Mouse (Mus musculus): Measurements from ENCODE around the gene Grcc10.

Grcc10 gene

DNA sequence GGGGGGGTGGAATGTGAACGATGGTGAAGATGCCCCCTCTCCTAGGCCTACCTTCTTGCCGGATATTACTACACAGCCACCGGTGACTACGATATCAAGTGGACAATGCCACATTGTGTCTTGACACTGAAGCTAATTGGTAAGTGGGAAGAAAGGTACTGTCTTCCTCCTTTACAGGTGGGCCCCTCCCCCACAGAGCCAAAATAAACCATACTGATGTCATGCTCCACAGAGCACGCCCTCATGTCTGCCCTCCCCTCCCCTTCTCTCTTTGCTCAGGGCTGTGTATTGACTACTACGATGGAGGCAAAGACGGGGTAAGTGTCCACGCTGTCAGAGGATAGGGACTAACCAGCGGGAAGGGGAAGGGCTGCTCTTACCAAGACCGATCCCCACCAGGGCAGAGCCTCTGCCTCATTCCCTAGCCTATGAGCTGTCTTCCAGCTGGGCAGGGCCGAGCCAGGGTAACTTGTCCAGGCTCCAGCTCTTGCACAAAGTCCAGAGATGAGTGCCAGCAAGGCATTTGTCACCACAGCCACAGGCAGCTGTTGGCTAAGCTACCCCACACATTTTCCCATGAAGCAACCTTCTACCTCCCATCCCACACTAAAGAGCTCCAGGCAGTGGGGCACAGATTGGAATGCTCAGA lies 41.1 kb downstream of the Grcc10 start:
- no peak for DNase-seq (ENCODE audit: low read depth)

DNA sequence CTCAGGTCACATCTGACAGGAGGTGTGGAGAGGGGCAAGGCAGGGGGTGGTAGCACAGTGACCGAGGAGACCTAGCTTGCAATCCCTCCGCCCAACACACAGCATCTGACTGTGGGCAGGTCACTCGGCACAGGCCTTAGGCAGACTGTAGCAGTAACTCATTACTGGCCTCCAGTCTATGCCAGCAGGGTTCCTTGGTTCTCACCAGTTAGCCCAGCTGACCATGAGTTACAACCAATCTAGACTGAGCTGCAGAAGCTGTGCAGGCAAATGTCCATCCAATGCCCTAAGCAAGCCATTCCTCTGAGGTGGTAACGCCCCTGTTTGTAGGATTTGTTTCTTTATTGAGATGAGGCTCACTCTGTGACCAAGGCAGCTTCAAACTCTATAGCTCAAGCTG lies 41.8 kb downstream of the Grcc10 start:
- no peak for DNase-seq (ENCODE audit: low read depth)

DNA sequence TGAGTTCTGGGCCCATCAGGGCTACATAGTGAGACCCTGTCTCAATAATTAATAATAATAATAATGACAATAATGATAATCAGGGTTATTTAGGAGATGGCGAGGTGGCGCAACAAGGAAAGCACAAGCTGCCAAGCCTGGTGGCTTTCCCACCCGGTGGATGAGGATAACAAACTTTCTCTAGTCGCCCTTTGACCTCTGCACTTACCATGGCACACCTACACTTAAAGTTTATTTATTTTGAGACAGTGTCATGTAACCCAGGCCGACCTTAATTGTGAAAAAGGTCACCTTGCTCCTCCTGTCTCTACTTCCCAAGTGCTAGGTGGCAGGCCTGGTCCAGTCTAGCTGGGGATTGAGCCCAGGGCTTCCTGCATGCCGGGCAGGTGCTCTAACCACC lies 42.4 kb downstream of the Grcc10 start:
- no peak for DNase-seq (ENCODE audit: low read depth)

DNA sequence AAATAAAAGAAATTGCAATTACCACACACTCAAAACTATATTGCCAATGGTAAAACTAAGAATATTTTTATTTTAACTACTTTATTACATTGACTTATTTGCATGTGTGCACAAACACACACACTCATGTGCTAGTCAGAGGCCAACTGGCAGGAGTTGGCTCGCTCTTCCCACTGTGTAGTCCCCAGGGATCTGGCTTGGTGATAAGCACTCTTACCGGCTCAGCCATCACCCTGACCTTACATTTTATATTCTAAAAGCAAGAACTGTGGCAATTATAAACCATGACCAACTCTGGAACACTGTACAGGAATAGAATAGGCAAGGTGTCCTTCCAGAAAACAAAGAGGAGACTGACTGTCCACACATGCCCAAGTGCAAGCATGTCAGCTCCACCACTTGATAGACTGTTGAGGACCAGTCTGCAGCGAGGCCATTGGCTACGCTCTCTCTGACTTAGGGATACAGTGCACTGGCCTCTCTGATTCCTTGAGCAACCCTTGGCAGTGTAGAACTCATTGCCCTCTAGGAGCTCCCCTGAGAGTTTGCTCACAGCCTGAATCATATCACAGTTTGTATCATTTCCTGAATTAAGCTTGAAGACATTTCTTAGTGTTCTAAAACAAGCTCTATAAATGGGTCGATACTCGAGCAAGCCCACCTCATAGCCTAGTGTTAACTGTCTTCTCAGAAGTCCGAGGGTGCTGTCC lies 44.6 kb downstream of the Grcc10 start:
- DNase-seq (ENCODE audit: low read depth) = no peak

DNA sequence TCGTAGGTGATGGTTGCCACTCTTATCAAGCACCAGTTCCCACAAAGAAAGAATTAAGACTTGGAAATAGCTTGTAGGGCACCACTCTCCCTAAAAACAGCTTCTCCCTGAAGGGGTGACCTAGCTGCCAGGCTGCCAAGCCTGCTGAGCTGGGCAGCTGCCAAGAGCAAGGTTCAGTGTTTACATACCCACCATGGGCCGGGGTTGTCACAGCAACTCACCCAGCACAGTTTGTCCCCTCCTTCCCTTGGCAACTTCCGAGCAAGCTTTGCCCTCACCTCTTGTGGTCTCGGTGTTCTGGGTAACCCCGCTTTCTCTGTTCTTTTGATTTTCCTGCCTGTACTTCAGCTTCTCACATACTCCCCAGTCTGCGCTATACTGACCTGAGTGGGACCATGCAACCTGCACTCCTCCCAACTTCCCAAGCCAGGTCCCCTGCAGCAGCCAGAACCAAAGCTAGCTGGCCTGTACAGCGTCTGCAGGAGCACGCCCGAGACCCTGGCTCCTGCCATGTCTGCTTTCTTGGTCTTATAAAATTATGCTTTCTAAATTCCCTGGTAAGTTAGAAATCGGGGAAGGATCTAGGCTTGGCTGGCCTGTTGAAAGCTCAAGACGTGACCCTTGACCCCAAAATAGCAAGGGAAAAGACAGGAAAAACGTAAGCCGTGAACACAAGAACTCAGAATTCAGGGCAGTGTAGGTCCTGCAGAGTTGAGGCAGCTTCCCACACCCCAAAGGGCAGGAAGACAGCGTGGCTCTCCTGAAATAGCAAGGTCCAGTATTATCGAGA lies 46.8 kb downstream of the Grcc10 start:
- DNase-seq (ENCODE audit: low read depth) = no peak

DNA sequence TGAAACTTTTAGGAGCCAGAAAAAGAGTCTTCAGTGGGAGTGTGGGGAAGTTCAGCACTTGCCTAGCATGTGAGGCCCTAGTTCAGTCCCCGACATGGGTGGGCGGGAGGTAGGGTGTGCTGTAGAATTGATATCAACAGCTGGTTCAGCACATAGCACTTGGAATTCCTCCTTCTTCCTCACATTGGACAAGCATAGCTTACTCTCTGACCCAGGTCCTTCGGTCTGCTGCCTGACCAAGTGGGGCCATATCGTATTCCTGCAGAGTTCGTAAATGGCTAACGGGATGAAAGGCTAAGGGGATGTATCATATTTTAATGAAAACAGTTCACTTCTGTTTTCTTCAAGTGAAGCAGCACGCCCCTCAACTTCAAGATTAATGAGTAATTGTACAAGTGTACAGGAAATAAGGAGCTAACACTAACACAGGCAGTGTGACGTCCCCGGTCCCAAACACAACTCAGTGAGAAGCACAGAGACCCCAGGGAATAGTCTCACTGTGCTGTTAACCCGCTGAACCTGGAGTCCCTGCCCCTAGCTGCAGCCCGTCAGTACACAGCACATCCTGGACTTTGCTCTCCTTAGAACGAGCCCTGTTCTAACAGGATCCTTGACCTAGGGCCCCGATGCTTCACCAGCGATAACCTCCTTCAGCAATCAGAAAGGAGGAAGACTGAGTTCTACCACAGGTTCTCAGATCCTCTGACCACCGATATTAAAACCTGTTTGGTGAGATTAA lies 47.8 kb downstream of the Grcc10 start:
- DNase-seq (ENCODE audit: low read depth) = no peak

DNA sequence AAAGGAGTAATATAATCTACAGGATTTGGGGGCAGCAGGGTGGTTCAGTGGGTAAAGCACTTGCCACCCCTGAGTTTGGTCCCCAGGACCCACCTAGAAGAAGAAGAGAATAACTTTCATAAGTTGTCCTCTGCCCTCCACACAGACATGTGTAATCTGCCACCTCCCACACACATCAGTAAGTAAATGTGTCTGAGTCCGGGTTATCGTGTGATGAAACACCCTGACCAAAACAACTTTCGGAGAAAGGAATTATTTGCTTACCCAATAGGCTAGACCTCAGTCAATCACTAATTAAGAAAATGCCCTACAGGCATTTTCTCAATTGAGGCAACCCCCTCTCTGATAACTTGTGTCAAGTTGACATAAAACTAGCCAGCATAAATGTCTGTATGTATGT lies 50.7 kb downstream of the Grcc10 start:
- DNase-seq (ENCODE audit: low read depth) = no peak

Measured in c-Kit-positive CD71-positive TER-119-negative erythroid progenitor cells, embryonic 14.5 days (primary cell).